Mouse (Mus musculus) MEL (cell line): Measurements from ENCODE around the gene Raph1.

Experiments
- CHD2 ChIP-seq: IDR thresholded peaks from 2 replicates; pipeline ENCODE4 v1.6.1; 2011; ENCODE audit warnings: low read length, improper control_type of control experiment
- CTCF ChIP-seq, 3 experiments: IDR thresholded peaks in 2 of 3; conservative IDR thresholded peaks in 1 of 3; 2 replicates each; pipeline ENCODE4 v1.5.1; 2011 to 2012; ENCODE audit warnings: low read length in 3 of 3, low read depth in 2 of 3, mild to moderate bottlenecking in 2 of 3, improper control_type of control experiment in 1 of 3, inconsistent platforms in 1 of 3, mixed read lengths in 1 of 3, moderate library complexity in 1 of 3; ENCODE audit not compliant: control insufficient read depth in 1 of 3, insufficient read depth in 1 of 3, poor library complexity in 1 of 3, severe bottlenecking in 1 of 3
- EP300 ChIP-seq, 2 experiments: IDR thresholded peaks; 2 replicates each; pipeline ENCODE4 v1.6.1; 2011; ENCODE audit warnings: improper control_type of control experiment in 2 of 2, low read length in 2 of 2, low read depth in 1 of 2, mild to moderate bottlenecking in 1 of 2
- JUND ChIP-seq: IDR thresholded peaks from 2 replicates; pipeline ENCODE4 v1.6.1; 2011; ENCODE audit warnings: low read depth, mild to moderate bottlenecking, improper control_type of control experiment, low read length
- MAX ChIP-seq: IDR thresholded peaks from 2 replicates; pipeline ENCODE4 v1.6.1; 2011; ENCODE audit warnings: low read length, improper control_type of control experiment
- POLR2A ChIP-seq, 2 experiments: IDR thresholded peaks; 2 replicates each; pipeline ENCODE4 v1.6.1; 2011 to 2012; ENCODE audit warnings: low read length in 2 of 2, mild to moderate bottlenecking in 2 of 2, control low read depth in 1 of 2, improper control_type of control experiment in 1 of 2, low read depth in 1 of 2, moderate library complexity in 1 of 2; ENCODE audit not compliant: control insufficient read depth in 1 of 2, insufficient read depth in 1 of 2, poor library complexity in 1 of 2
- RAD21 ChIP-seq: IDR thresholded peaks from 2 replicates; pipeline ENCODE4 v1.6.1; 2011; ENCODE audit warnings: mild to moderate bottlenecking, low read depth, low read length, improper control_type of control experiment
- TBP ChIP-seq: IDR thresholded peaks from 2 replicates; pipeline ENCODE4 v1.8.0; 2011; ENCODE audit warnings: low read depth, low read length, improper control_type of control experiment
- TCF12 ChIP-seq: IDR thresholded peaks from 2 replicates; pipeline ENCODE4 v1.6.1; 2014; ENCODE audit warnings: low read depth, mild to moderate bottlenecking, inconsistent platforms, low read length, improper control_type of control experiment, moderate library complexity
- ZKSCAN1 ChIP-seq: IDR thresholded peaks from 2 replicates; pipeline ENCODE4 v1.6.1; 2012; ENCODE audit warnings: low read depth, mild to moderate bottlenecking, inconsistent platforms, low read length, improper control_type of control experiment, moderate library complexity

- TF ChIP-seq JUND (no peak), CHD2 (no peak), EP300 (IDR thresholded peaks at IDR 0.05; ENCODE audit: low read depth in 1 of 2, low read length in 2 of 2) (no peak), TCF12 (no peak), CTCF (IDR thresholded peaks at IDR 0.05 in 2 of 3, conservative IDR thresholded peaks at IDR 0.05 in 1 of 3; ENCODE audit: control insufficient read depth in 1 of 3, insufficient read depth in 1 of 3, low read depth in 2 of 3, low read length in 3 of 3, poor library complexity in 1 of 3, severe bottlenecking in 1 of 3) (no peak), TBP (no peak), POLR2A (IDR thresholded peaks at IDR 0.05; ENCODE audit: control insufficient read depth in 1 of 2, insufficient read depth in 1 of 2, low read depth in 1 of 2, low read length in 2 of 2, poor library complexity in 1 of 2) (no peak), MAX (no peak), ZKSCAN1 (no peak), RAD21 (no peak)
Observed at GRCm38 (mm10) chr1:60580990-60581389, 14.1 kb upstream of the Raph1 start.
